Mouse (Mus musculus) thymus, postnatal 14 days (tissue): ENCODE data around the gene Dapk2.
A peak's percentile ranks its signal among the peaks of the same experiment; 100 is the strongest.

Experiments
- DNase-seq: peaks from one replicate; pipeline ENCODE4 v3.0.0; 2021

The Dapk2 gene

GRCm38 (mm10) chr9:66157958-66158830 is at the start of gene Dapk2:
Gene Dapk2 (plus strand): TSS chr9:66158223.
- DNase-seq = peak; percentile 65

DNA sequence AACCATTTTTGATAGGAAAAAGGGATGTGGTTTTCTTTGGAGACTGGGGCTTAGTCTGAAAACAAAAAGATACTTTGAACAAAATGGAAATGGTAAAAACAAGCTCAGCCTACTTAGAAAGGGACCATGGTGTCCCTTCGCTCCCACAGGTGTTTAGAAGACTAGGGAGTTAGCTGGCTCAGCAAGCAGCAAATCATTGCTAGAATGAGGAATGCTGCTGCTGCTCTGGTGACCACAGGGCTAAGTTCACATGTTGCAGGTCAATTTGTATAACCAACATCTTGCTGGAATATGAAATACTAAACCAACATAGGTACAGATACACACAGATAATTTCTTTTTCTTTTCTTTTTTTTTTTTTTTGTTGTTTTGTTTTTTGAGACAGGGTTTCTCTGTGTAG is 48.4 kb upstream of the Dapk2 start:
- DNase-seq = no peak

- no peak for DNase-seq
Measured at GRCm38 (mm10) chr9:66110126-66110525, 47.9 kb upstream of the Dapk2 start.

DNA sequence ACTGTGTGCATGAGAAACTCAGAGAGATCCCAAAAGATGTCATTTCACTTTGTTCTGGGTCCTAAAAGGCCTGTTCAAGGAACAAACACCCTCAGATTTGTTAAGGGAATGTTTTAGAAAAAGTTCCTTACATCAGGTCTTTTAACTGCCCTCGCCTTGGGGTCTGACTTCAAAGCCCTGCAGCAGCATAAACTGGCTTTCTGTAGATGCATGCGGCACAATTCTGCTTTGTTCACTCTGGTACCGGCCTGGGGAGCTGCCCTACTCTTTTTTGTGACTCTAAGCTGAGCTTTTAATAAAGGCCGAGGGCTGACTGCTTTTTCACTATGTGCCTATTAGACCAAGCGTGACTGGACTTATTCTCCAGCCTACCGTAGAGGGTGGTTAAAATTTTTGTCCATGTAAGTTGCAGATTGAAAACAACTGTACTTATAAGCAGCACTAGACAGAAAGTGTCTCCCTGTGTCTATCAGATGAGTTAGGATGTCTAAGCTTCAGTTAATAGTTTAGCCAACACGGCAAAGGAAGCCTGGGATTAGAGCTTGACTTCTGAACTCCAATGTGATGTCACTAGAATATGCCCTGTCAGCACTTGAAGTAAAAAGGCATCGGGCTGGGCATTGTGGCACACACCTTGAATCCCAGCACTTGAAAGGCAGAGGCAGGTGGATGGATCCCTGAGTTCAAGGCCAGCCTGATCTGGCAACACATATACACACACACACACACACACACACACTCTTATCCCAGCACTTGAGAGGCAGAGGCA is 47.2 kb upstream of the Dapk2 start:
- no peak for DNase-seq

DNA sequence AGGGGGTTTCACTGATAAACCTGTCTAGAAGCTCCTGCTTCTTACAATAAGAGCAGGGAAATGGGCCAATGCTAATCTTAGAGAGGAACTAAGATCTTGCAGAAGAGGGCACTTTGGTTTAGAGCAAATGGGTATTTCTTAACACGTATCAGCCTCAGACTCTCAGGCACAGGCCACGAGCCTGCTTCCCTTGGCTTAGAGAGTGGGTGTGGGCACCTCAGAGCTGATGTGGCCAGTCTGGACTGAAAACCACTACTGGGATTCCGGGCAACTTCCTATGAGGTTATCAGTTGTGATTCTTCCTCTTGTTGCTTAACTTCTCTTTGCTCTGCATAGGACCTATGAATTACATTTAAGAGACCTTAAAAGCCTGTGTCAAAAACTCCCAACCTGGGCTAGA is 43.7 kb upstream of the Dapk2 start:
- no peak for DNase-seq

DNA sequence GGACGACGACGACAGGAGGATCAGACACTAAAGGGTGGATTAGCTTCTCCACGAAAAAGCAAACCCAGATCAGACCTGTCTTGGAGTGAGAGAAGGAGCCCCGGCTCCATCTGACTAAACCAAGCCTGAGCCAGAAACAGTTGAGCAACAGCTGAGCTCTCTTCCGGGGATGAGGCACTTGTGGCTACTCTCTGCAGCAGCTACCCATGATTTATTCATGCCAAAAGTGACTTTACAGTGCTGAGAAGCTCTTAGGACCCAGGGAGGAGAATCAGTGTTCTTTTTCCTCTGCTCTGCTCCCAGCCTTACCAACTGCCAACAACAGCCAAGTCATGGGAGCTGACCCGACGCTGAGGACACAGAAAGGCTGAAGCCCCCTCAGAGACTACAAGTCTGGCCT is 41.1 kb upstream of the Dapk2 start:
- DNase-seq = no peak

DNA sequence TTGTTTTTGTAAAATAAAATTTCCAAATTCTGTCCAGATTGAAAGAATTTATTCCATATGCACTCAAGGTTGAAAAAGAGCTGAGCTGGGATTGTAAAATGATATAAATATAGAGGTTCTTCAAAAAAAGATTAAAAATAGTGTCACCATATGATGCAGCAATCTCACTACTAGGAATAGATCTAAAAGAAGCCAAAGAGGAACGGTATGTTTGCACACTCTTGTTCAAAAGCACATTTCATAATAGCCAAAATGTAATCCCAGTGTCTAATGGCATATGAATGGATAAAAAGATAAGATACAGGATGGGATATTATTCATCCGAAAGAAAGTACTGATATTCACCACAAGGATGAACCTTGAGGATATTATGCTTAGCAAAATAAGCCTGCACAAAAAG is 38.5 kb upstream of the Dapk2 start:
- DNase-seq = no peak

DNA sequence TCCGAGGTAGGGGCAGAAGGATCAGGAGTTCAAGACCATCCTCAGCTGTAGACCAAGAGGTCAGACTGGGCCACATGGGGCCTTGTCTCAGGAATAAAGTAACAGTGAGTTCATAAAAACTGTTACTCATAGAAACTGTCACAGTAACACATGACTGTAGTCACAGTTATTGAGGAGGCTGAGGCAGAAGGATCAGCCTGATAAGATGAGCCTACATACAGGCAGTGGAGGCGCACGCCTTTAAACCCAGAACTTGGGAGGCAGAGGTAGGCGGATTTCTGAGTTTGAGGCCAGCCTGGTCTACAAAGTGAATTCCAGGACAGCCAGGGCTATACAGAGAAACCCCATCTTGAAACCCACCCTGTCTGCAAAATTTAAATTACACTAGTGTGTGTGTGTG is 37.9 kb upstream of the Dapk2 start:
- DNase-seq = no peak

GRCm38 (mm10) chr9:66120945-66121344 is 37.1 kb upstream of the Dapk2 start:
- no peak for DNase-seq

DNA sequence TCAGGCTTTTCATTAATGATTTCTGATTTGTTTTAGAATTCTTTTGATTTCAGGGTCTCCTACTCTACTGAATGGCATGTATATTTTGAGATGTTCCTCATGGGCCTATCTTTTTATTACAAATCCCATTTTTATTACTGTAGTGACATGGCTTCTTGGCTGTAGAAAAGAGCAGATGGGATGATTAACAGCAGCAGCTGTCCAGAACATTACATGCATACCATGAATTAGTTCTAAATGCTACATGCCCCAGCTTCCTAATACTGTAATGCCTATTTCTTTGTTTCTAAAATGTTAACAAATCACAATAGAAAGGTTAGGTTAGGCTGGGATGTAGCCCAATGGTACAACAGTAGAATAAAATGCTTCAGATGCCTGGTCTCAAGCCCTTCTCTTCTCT is 36.6 kb upstream of the Dapk2 start:
- DNase-seq = no peak

GRCm38 (mm10) chr9:66123648-66124047 is 34.4 kb upstream of the Dapk2 start:
- DNase-seq = no peak

DNA sequence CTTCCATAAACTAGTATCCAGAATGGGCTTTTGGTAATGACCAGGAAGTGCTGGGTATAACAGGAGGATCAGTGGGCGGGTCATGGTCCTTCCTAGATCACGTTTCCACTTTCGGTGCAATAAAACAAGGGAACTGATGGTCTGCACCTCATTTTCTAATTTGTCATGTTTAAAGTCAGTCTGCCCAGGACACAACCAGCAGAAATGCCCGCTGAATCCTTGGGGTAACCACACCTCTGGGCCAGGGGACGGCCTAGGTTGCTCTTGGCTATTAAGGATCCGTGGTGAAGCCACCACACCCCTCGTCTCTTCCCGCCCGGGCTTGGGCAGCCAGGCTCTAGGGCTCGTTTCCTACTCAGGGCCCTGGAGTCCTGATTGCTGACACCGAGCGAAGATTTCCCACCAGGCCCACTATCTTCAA is 33.9 kb upstream of the Dapk2 start:
- no peak for DNase-seq

DNA sequence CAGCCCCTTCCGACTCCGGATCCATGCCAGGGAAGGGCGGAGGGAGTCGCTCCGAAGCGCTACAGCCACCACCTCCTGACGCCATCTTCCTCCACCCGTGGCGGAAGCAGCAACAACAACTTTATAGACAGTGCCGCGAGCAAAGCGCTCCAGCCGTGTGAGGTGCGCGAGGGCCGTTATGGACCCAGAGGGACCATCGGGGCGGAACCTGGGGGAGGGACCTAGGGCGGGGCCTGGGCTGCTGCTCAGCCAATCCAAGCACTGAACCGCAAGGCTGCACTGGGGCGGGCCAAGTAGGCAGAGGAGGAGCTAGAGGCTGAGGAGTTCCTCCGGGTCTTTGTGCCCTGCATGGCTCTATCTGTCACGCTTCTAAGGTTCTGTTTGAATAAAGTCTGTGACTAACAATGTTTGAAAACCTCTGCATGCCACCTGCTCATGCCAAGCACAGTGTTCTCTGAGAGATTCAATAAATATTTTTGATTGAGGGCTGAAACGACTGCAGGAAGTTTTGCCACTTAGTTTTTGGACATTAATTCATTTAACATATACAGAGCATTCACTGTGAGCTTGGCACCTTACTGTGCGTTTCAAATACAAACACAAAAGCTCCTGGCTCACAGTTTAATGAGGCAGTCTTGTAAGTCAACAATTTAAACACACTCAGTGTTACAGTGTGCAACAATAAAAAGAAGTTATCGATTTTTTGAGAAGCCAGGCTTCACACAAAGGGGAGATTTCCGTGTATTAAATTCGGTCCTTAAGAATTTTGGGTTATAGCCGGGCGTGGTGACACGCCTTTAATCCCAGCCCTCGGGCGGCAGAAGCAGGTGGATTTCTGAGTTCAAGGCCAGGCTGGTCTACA is 33.1 kb upstream of the Dapk2 start:
- DNase-seq = peak; percentile 99

GRCm38 (mm10) chr9:66125543-66126455 is 32.2 kb upstream of the Dapk2 start:
- DNase-seq = peak; percentile 11

DNA sequence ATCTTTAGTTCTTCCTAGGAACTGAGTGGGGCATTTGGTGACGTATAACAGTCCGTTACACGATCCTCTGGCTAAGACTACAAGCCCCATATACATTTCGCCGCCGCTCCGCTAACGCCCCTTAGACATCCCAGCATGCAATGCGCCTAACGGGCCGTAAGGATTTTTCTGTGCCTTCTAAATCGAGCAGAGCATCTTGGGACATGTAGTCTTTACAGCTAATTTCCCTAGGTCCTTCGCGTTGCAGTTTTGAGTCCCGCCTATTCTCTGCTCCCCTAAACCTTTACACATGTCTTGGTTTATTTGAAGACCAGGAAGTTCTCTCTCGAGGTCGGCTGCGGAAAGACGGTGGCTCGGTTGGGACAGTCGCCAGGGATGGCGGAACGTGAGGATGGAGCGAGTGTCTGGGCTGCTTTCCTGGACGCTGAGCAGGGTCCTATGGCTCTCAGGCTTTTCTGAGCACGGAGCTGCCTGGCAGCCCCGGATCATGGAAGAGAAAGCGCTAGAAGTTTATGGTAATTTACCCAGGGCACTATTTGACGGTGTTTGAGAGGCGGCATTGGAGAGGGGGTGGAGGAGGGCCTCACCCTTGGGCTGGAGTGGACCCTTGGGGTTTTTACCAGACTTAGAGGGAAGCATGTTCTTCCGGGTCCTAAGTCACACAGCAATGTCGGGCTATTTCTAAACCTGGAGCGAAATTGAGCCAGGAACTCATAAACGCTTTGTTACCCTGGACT is 31.4 kb upstream of the Dapk2 start, which contains the start of the genes Snx1 and Ciao2a:
Gene Snx1, minus strand, starts transcription at position 132 of the 737 bp plus-strand sequence.
Gene Ciao2a, plus strand, starts transcription at position 156 of the 737 bp plus-strand sequence.
- DNase-seq = peak; percentile 95

DNA sequence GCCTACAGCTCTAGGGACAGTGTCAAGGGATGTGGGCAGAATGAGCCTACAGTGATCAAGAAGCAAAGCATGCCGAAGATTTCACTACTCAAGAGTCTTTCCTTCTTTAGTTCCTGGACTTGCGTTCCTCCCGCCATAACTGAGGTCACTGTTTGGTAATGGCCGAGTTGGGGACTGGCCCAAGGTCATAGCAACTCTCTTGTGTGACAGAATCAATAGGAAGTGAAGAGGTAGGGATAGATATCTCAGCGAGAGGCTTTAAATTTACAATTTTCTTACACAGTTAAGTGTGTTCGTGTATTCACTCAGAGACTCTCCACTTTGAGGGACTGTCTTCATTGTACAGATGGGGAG is 30.9 kb upstream of the Dapk2 start:
- DNase-seq = no peak

GRCm38 (mm10) chr9:66127884-66128283 is 30.1 kb upstream of the Dapk2 start:
- no peak for DNase-seq

GRCm38 (mm10) chr9:66131466-66131865 is 26.6 kb upstream of the Dapk2 start:
- no peak for DNase-seq

- DNase-seq = peak; percentile 58
Measured at GRCm38 (mm10) chr9:66135967-66136366, 22.1 kb upstream of the Dapk2 start.

DNA sequence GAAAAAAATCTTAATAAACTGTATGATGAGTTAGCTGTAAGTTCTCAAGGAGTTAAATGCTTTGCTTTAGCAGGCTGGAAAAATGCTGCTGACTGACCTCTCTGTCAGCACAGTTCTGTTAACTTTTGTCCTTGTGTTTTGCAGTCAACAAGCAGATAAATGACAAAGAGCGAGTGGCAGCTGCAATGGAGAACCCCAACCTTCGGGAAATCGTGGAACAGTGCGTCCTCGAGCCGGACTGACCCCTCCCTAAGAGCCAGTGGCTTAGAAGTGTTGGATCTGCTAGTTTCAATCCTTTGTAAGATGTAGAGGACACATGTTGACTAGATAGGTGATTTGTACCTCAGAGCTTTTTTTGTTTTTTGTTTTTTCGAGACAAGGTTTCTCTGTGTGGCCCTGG is 19.8 kb upstream of the Dapk2 start:
- DNase-seq = no peak

GRCm38 (mm10) chr9:66142265-66142664 is 15.8 kb upstream of the Dapk2 start:
- DNase-seq = no peak
